Mouse (Mus musculus): ENCODE results near the gene Rapgef1. TPM values are rescaled to one million over a fixed set of nuclear protein-coding genes. Genes with fewer than 3 reads are reported as not detected.
A peak's percentile ranks its signal among the peaks of the same experiment; 100 is the strongest.

Gene Rapgef1
- total RNA-seq, 2 experiments from 2014 or later = 118 to 128 TPM

DNA sequence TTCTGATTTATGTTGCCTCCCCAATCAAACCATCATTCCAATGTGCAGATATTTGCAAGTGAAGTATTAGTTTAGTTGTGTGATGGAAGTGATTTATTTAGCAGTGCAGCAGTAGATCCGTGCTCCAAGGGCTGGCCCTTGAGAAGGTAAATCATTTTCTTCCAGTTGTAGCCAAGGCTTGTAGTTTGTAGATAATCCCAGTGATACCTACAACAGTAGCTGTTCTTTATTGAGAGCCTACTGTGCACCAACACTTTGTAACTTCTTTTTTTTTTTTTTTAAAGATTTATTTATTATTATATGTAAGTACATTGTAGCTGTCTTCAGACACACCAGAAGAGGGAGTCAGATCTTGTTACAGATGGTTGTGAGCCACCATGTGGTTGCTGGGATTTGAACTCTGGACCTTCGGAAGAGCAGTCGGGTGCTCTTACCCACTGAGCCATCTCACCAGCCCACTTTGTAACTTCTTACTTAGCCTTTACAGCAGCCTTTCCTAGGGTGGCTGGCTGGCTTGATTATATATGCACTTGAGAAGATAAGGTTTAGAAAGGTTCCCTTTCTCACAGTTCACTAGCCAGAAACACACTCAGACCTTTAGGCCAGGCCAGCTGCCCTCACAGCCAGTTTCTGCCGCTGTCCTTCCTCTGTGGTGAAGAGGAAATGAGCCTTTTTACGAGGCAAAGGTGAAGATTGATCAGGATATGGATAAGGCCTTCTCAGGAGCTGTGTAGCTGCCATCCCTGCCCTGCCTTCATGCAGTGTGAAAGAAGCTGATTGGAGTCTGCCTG, 20.6 kb downstream of the Rapgef1 start:
- DNase-seq (ENCODE audit: low spot score in 2 of 2) = no peak

DNA sequence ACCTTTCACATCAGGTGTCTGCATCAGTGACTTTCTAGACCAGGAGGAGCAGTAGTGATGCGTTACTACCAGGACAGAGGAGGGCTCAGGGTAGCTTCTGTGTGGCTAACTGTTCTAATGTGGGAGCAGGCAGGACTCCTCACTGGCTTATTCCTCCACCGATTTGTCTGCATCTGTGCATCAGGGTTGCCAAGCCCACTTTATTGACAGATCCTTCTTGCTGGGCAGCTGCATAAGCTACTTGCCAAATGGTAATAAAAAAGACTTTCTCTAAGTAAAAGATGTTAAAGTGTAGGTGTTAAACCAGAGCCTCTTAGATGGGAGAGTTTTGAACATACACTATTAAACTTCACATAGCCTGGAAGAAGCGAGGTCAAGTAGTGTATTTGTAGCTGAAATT, 22.2 kb downstream of the Rapgef1 start:
- DNase-seq (ENCODE audit: low spot score in 2 of 2) = no peak

DNA sequence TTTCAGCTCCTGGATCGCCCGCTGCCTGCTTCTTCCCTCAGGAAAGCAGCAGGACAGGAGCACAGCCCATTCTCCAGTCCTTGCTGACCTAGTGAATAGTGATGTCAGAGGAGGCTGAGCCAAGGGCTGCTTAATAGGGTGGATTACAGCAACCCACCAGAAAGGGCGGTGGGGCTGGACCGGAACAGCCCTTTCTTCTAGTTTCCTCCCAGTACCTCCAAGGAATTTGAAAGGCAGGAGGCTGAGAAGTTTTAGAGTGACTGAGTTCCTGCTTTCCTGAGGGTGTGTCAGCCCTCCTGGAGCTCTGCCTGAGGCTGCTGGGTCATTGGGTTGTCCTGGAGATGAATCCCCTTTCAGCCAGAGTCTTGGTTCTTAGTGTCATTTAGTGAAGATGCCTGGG, 23.9 kb downstream of the Rapgef1 start:
- DNase-seq (ENCODE audit: low spot score in 2 of 2) = no peak

DNA sequence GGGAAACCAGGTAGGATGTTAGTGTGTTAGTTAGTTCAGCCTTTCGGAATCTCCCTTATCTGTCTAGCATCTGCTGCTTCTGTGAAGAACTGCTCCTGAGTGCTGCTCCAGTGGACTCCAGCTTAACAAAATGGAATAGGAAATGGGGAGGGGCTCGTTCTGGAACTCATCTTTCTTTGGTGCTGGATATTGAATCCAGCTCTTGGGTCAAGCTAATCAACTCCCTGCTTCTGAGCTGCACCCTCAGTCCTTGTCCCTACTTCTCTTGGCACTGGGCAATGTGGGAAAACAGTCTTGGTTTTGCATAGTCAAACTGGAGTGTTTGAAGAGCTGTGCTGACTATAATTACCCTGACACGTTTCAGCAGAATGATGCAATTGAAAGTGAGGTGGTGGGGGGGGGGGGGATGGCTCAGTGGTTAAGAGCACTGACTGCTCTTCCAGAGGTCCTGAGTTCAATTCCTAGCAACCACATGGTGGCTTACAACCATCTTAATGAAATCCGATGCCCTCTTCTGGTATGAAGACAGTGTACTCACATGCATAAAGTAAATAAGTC, 25.6 kb downstream of the Rapgef1 start:
- no peak for DNase-seq (ENCODE audit: low spot score in 2 of 2)

DNA sequence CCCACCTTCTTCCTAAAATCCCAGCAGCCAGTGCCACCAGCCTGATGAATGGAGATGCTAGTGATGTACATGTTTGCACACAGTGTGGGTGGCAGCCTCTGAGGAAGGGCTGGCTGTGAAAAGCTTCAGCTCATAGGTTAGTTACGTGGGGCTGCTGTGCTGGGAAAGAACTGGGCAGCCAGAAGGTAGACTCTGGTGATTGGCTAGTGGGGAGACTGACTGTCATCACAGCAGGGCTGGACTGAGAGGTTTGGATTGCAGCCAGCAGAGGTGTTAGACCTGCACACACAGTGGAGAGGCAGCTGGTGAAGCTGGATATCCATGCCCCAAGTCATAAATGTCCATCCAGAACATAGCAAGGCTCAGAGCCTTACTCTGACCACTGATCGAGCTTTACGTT, 27.1 kb downstream of the Rapgef1 start:
- DNase-seq (ENCODE audit: low spot score in 2 of 2) = no peak

DNA sequence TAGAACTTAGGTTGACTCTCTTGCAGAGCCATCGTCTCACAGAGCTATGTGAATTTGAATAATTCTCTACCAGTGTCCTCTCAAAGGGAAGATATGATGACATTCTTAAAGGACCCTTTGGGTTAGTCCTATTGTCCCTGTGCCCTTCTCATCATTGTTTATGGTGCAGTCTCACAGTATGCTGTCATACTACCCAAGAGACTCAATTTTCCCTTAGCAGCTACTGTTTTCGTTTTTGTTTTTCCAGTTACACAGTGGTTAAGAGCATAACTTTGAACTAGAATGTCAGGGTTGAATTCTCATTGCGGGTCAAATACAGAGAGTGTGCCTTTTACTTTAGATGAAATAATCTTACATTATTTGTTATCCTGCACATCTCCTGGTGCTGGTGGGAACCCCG, 27.6 kb downstream of the Rapgef1 start:
- no peak for DNase-seq (ENCODE audit: low spot score in 2 of 2)

DNA sequence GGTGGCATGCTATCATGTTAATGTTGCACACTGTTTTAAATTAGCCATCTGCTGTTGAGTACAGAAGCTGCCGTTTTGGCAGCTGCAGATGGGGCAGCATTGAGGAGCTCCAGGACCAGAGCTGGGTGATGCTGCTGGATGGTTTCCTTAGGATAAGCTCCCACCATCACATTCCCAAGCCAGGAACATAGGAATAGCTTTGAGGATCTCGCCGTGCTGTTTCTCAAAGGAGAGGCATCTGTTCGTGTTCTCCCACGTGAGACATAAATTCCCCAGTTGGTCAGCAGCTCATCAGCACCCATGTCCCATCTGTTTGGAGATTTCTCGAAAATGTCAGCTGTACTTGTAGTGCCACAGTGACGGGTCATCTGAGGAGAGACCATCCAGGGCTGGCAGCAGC, 28.3 kb downstream of the Rapgef1 start:
- DNase-seq (ENCODE audit: low spot score in 2 of 2) = peak; percentile 64 to 71

DNA sequence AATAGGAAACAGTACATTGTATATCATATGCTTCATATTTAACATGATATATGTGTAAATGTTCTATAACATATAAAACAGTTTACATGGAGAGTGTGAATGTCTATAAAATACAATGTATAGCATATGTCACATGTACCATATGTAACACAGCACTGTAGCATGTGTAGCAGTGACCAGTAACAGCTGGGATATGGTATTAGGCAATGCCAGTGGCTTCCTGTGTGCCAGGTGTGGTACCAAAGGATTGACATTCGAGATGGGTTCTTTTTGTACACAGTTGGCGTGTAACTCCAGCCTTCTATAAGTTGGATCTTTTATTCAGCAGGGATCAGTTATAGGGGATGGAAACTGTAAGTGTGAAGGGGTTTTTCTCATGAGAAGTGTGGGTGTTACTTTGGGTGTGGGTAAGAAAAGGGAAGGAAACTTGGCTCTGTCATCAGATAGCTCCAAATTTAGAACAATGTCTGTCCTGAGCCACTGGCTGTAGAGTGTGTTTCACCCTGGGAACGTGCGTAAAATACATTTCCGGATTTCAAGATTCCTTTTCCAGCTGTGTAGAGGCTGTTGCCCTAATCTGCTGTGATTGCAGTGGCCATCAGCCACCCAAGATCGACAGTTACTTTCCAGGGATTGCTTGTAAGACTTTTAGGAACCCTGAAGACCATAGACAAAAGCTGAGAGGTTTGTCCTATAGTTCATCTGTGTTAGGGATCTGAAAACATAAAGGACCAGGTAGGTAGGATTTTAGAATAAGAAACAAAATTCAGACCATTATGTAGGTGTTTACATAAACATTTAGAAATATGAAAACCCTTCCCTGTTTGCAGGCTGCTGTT, 29.7 kb downstream of the Rapgef1 start:
- no peak for DNase-seq (ENCODE audit: low spot score in 2 of 2)

DNA sequence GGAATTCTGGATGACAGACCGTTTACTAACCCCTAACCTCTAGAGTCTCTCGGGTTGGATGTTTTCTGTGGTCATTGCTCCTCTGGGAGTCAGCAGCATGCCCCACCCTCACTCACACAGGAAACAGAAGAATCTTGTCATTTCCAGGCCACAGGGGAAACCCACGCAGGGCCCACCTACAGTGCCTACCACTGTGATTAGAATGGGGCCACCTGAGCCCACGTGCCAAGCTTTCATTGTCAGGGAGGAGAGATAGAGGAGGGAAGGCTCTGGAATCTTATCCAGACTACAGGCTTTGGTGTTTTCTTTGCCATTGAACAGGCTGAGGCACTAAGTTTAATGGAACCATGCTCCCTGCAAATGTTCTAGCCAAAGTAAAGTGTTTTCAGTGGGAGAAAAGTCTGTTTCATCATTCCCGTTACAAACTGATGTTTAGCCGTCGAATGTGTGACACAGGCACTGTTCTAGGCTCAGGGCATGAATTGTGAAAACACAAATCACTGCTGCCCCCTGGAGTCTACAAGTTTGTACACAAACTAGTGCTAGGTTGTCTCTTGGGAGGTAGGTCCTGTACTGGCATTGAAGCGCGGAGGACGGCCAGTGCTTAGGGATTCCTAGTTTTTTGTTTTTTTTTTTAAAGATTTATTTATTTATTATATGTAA, 30.4 kb downstream of the Rapgef1 start:
- peak in 1 of 2 experiments; percentile 59 for DNase-seq (ENCODE audit: low spot score in 2 of 2)

DNA sequence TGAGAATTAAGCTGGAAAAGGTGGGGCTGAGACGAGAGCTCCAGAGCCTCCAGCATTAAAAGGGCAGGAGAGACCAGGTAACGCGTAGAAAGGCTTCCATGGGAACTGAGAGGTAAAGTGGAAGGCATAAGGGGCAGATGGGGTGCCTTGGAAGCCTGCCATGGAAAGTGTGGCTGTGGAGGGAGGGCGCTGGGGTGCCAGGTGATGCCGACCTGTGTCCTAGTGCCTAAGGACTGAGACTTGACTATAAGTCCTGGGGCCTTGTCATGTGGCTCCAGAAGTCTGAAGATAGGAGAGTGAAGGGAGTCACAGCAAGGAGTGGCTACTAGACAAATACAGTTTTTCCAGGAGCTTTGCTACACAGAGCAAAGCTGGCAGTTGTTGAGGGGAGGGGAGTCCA, 32.4 kb downstream of the Rapgef1 start:
- no peak for DNase-seq (ENCODE audit: low spot score in 2 of 2)

DNA sequence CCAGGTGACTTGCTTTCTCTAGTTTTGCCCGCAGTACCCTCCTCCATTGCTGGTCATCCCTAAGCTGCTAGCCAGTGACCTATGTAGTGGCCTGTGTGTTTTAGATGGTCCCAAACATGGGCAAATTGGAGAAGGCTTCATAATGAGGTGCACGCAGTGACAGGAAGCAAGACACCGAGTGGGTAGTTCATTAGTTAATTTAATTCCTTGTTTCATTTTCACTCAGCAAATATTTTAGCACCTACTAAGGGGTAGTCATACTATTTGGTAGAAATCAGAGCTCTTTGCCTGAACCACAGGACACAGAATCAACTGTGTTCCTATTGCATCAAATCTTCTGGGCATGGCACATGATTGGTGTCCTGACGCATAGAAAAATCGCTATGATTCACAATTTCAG, 35.9 kb downstream of the Rapgef1 start:
- no peak for DNase-seq (ENCODE audit: low spot score in 2 of 2)

DNA sequence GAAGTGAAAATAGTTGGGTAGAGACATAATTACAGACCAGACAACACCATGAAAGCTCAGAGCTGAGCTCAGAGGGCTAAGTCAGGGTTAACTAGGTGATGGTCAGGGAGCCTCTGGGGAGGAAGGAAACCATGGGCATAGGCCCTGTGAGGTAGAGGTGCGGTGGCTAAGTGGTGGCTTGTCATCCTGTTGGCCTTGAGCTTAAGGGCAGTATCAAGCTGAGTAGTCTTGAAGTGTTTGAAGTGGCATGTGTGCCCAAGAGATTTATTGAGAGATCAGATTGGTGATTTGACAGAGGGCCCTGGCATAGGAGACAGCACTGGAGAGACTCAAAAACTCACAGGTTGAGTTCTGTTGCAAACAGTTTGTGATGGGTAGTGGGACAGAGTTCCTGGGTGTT, 36.6 kb downstream of the Rapgef1 start:
- no peak for DNase-seq (ENCODE audit: low spot score in 2 of 2)

DNA sequence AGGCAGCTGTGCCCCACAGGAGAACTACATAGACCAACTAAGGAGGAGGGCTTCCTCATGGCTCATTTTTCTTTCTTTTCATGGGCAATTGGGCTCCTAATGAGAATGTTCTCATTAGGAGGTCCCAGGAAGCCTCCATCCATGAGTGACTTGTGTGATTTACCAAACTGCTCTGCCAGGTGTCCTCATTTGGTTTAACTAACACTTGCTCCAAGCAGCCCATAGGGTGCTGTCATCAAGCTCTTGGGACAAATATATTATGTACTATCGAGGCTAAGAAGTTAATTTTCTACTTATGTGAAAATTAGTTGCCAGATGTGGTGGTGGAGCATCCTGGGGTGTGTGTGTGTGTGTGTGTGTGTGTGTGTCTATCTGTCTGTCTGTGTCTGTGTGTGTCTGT, 37.6 kb downstream of the Rapgef1 start:
- no peak for DNase-seq (ENCODE audit: low spot score in 2 of 2)

DNA sequence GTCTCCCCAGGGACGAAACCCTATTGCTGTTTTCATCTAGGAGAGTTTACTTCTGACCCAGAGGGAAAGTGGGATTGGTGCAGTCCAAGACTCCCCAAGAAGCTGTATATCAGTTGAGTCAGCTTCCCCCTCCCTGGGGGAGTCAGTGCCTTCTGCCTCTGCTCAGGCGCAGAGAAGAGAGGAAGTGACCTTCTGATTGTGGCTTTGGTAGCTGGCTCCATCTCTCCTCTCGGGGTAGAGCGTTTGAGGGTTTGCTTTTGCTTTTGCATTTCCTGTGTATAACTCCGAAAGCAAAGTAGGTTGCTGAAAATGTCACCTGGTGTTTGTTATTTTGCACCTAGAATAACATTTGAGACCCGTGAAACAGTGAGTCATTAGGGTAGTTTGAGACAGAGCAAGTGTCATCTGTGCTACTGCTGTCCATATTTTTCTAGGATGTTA, 42.3 kb downstream of the Rapgef1 start:
- DNase-seq (ENCODE audit: low spot score in 2 of 2) = no peak

DNA sequence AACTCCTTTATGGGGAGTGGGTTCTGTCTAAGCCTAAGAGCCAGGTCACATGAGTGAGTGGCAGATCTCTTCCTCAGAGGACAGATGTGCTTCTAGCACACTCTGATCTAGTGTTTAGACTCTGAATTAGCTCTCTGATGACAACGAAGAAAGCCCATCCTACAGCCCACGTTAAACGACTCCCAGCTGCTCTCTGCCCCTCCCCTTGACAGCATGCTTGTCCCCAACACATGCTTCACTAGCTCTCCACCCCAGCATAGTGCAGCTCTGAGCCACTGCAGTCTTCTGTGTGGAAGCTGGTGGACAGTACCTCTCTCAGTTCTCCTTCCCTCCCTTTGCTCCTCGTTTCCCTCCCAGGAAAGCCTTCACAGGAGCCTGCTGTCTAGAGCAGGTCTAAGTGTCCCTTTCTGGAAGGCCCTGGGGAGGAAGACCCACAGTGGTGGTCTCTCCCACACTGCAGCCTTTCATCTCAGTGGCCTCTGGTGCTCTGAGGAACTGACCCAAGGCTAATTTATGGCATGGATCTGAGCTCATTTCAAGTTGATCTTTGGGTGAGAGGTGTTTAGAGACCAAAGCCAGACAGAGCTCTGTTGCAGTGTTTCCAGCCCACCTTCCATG, 43.8 kb downstream of the Rapgef1 start:
- no peak for DNase-seq (ENCODE audit: low spot score in 2 of 2)

DNA sequence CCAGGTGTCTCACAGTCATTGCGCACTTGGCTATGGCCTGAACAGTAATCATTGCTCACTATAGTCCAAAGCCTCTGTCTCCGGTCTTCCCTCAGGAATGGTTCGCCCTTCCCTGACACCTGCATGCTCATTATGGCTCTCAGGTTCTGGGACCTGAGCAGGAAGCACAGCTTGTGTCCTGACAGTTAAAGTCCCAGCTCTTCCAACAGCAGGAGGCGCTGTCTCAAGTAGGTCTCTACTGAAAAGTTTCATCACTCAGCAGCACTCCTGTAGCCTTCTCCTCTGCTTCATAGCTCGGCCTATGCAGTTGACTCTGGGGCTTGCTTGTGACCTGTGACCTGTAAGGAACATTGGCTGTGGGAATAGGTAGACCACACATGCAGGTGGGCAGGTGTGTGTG, 45.9 kb downstream of the Rapgef1 start:
- DNase-seq (ENCODE audit: low spot score in 2 of 2) = no peak

DNA sequence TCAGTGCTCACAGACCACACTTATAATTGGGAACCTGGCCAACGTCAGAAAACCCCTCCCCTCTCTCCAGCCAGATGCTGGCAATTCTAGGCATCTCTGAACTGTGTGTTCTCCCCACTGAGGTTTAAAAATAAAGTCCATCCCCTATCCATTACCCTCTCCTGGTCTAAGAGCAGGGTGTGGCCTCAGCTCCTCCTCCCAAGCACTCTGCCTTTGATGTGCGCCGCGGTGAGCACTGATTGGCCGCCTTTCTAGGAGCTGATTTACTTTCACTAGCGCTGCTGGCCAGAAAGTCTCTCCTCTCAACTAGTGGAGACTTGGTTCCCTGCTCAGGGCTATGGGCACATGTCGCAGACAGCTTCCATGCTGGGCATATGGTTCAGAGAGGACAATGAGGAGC, 47.1 kb downstream of the Rapgef1 start:
- DNase-seq (ENCODE audit: low spot score in 2 of 2) = no peak

DNA sequence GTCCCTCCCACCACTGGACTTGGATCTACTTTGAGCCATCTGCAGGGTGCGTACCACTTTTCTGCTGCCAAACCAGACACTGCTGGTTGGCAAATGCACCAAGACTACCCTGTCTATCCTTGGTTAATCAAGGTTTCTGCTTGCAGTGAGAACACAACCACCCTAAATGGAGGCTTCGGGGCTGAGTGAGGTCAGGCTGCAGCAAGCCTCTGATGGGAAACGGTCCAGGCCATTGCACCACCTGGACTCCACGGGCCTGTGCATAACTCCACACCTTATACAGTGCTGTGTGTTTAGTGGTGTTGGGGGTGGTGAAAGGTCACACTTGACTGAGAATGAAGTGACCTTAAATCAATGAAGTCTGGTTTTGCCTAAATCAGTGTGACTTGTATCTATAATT, 47.6 kb downstream of the Rapgef1 start:
- no peak for DNase-seq (ENCODE audit: low spot score in 2 of 2)

DNA sequence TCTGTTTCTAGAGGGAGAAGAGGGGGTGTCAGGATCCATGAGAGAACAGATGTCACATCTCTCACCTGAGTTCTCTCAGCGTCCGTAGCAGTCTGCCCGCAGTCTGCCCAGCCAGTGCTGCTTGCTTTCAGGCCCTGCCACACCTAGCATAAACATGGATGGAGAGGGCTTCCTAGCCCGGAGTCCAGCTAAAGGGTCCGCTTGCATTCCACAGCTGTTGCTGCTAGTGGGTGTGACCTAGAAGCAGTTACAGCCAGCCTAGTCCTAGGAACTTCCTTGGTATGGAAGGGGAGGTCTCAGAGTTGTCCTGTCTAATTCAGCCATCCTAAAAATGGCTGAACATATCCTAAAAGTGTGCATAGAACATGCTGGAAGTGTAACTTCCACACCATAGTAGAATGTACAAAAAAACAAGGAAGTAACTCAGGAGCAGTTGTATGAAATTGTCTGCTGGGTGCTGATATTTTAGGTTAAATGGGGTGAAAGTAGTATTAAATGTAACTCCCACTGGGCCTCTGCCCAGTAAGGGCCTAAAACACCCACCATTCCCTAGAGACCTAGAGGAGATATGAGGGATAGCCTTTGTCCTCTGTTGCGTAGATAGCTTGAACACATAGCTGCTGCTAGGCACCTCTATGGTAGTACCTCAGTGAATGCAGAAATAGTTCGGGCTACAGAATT, 48.6 kb downstream of the Rapgef1 start:
- DNase-seq (ENCODE audit: low spot score in 2 of 2) = no peak

DNA sequence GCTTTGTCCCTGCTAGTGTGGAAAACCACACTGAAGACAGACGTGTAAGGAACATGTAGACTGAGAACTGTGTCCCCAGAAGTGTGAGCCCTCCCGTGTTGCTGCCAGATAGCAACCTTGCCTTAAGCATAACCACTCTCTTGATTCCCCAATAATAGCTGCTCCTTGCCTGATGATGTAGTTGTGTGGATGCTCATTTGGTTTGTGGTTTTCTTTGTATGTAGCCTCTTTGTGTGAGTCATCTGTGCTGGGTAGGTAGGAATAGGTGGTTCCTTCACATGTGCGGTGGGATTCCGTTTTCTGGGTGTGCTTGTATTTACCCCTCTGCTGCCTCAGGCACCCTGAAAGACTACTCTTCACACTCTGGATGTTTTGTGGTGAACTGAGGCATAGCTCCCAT, 49.4 kb downstream of the Rapgef1 start:
- no peak for DNase-seq (ENCODE audit: low spot score in 2 of 2)

DNA sequence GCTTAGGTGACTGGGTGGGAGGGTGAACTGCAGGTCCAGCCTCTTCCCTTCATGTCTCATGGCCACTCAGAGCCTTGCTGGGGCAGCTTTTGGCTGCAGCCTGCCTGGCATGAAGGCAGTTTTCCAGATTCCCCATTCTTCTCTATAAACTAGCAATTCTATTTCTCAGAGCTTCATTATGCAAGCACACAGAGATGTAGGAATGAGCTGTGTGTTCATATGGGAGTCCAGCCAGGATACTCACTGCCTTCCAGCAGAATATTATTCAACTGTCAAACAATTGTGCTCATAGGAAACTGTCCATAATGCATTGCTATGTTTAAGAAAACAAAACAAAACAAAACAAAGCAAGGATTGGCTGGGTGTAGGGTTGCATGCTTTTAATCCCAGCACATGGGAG, 50.2 kb downstream of the Rapgef1 start:
- peak in 1 of 2 experiments; percentile 56 for DNase-seq (ENCODE audit: low spot score in 2 of 2)

Data from layer of hippocampus, postnatal 14 days (tissue).